Mouse (Mus musculus): ENCODE results near the gene Rbpj. TPM values are rescaled to one million over a fixed set of nuclear protein-coding genes. Genes with fewer than 3 reads are reported as not detected.
A peak's percentile ranks its signal among the peaks of the same experiment; 100 is the strongest.

Rbpj gene
- polyA plus RNA-seq, 1 experiment from 2014 or later: 67.9 TPM

DNA sequence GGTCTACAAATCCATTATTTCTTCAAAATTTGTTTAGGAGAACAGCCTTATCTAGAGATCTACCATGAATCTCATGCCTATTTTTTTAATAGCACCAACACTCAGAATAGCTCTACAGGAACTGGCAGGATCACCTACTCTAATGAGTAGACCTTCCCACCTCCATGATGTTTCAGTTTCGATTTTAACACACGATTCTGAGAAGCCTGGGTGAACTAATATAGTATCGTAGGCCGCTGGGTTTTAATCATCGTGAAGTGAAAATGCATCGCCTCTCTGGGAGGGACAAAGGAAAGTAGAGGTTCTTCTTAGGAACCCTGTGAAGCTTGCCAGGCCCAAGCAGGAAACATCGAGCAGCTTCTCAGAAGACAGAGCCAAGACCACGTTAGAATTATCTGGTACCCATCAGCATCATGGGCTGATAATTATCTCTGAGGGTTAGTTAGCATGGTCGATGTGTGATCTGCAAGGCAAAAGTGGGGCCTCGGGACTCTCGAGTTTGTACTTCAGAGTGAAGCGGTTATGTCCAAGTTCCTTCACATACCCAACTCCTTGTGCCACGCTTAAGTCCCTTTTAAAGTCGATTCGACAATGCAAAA is 100.6 kb downstream of the Rbpj start:
- Histone ChIP-seq H3K27ac (no peak overlapping the region), H3K4me1 (no peaks in the 10 kb centered on the region), H3K9me3 (no peaks in the 10 kb centered on the region), H3K27me3 (no peaks in the 10 kb centered on the region), H3K4me2 (no peak overlapping the region), H3K9ac (no peak overlapping the region), H3K4me3 (replicated peaks) (no peak overlapping the region), H3K36me3 (replicated peaks) (no peaks in the 10 kb centered on the region)
- ATAC-seq (ENCODE audit: low FRiP score): no peak
- 92% methylated on average over 15 of the region's 15 CpGs for WGBS

GRCm38 (mm10) chr5:53572496-53572895 is 106.5 kb downstream of the Rbpj start:
- no peak for ATAC-seq (ENCODE audit: low FRiP score)
- Histone ChIP-seq H3K4me2 (no peak overlapping the region), H3K9me3 (no peaks in the 10 kb centered on the region), H3K9ac (no peak overlapping the region), H3K4me1 (peaks cover 4% of the 10 kb centered on the region; the same call in 1 of the 2 replicates), H3K27ac (no peak overlapping the region), H3K27me3 (no peaks in the 10 kb centered on the region), H3K36me3 (replicated peaks) (no peaks in the 10 kb centered on the region), H3K4me3 (replicated peaks) (no peak overlapping the region)
- 83% methylated on average over 5 of the region's 5 CpGs for WGBS

DNA sequence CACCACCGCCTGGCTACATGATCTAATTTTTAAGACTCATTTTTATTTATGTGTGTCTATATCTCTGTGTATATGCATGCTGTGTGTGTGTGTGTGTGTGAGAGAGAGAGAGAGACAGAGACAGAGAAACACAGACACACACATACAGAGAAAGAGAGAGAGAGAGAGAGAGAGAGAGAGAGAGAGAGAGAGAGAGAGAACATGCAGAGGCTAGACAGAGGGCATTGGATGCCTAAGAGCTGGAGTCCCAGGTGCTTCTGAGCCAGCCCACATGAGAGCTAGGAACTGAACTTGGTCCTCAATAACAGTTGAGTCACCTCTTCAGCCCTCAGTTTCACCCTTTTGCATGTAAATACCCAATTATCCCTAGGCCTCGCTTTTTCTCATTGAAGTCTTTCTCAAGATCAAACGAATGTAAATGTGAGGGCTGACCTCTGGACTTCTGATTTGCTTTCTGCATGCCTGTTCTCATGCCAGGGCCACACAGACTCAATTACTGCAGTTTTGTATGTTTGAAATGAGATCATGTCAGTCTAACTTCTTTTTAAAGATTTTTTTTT is 109.0 kb downstream of the Rbpj start:
- ATAC-seq (ENCODE audit: low FRiP score): no peak
- H3K9me3 ChIP-seq: no peaks in the 10 kb centered on the region
- 45% methylated on average over 3 of the region's 3 CpGs for WGBS

GRCm38 (mm10) chr5:53577272-53577889 is 111.4 kb downstream of the Rbpj start:
- no peaks in the 10 kb centered on the region; the same call in 1 of the 2 replicates for H3K27me3 ChIP-seq
- WGBS: 83% methylated on average over 10 of the region's 10 CpGs
- ATAC-seq (ENCODE audit: low FRiP score): no peak
- no peak overlapping the region for H3K4me2 ChIP-seq
- H3K9ac ChIP-seq: no peak overlapping the region
- H3K36me3 ChIP-seq (replicated peaks): no peaks in the 10 kb centered on the region
- no peak overlapping the region for H3K27ac ChIP-seq
- peaks cover 4% of the 10 kb centered on the region; the same call in 1 of the 2 replicates for H3K4me1 ChIP-seq
- H3K9me3 ChIP-seq: no peaks in the 10 kb centered on the region
- no peak overlapping the region for H3K4me3 ChIP-seq (replicated peaks)

More for the DNA sequence above, 109.0 kb downstream of the Rbpj start:
- H3K4me1 ChIP-seq: peaks cover 4% of the 10 kb centered on the region; the same call in 1 of the 2 replicates
- H3K9ac ChIP-seq: no peak overlapping the region
- H3K27ac ChIP-seq: no peak overlapping the region
- H3K4me3 ChIP-seq (replicated peaks): no peak overlapping the region
- no peaks in the 10 kb centered on the region for H3K27me3 ChIP-seq
- no peak overlapping the region for H3K4me2 ChIP-seq
- no peaks in the 10 kb centered on the region for H3K36me3 ChIP-seq (replicated peaks)

- no peaks in the 10 kb centered on the region; the same call in 1 of the 2 replicates for H3K27me3 ChIP-seq
- ATAC-seq (ENCODE audit: low FRiP score): no peak
- 91% methylated on average over 9 of the region's 9 CpGs for WGBS
Observed at GRCm38 (mm10) chr5:53584069-53584767, 118.3 kb downstream of the Rbpj start.

DNA sequence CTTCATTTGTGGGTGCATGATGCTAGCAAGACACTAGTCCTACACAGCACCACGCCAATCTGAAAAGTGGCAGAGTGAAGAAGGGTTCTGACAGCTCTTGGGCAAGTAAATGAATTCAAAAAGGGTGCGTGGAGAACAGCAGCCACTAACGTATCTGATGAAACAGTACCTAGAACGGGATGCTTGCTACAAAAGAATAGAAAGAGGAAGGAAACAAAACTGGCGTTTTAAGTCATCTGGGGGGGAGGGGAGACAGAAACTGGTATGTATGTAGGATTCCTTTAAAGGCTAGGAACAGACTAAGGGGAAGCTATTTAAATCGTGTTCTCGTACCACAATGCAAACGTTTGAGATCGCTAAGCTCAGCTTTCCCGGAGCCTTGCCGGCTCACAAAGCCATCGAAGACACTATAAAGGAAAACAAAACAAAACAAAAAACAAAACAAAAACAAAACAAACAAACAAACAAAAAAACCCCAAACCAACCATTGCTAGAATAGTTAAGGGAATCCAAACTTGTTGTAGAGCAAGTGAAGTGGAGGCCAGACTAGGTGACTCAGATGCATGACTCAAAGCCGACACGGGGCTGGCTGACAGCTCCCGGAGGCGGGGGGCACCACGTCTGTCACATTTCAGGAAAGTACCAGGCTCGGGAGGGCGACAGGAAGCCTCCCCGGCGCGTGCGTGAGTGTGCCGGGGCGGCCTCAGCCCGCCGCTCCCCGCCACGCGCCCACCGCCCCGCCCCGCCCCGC is 122.6 kb downstream of the Rbpj start:
- ATAC-seq (ENCODE audit: low FRiP score): no peak
- no peaks in the 10 kb centered on the region for H3K27me3 ChIP-seq
- 1% methylated on average over 31 of the region's 34 CpGs for WGBS

More at GRCm38 (mm10) chr5:53584069-53584767, 118.3 kb downstream of the Rbpj start:
- no peak overlapping the region for H3K9ac ChIP-seq
- H3K4me3 ChIP-seq (replicated peaks): no peak overlapping the region
- no peak overlapping the region for H3K27ac ChIP-seq
- no peak overlapping the region for H3K4me2 ChIP-seq
- peaks cover 4% of the 10 kb centered on the region for H3K4me1 ChIP-seq
- no peaks in the 10 kb centered on the region for H3K9me3 ChIP-seq
- H3K36me3 ChIP-seq (replicated peaks): no peaks in the 10 kb centered on the region

GRCm38 (mm10) chr5:53589172-53589960 is 123.4 kb downstream of the Rbpj start:
- H3K4me2 ChIP-seq: peak overlapping the region; percentile 87
- peaks cover 28% of the 10 kb centered on the region for H3K4me1 ChIP-seq
- H3K9me3 ChIP-seq: no peaks in the 10 kb centered on the region
- H3K9ac ChIP-seq: peak overlapping the region; percentile 90
- peak overlapping the region; percentile 92 for H3K4me3 ChIP-seq (replicated peaks)
- peak; percentile 88 for ATAC-seq (ENCODE audit: low FRiP score)
- no peaks in the 10 kb centered on the region for H3K36me3 ChIP-seq (replicated peaks)
- no peaks in the 10 kb centered on the region for H3K27me3 ChIP-seq
- under 1% methylated on average over 66 of the region's 72 CpGs for WGBS
- peak overlapping the region; percentile 99 for H3K27ac ChIP-seq

More for the DNA sequence above, 122.6 kb downstream of the Rbpj start:
- H3K36me3 ChIP-seq (replicated peaks): no peaks in the 10 kb centered on the region
- peaks cover 23% of the 10 kb centered on the region for H3K4me1 ChIP-seq
- peak overlapping the region; percentile 85 for H3K27ac ChIP-seq
- H3K9ac ChIP-seq: peak overlapping the region; percentile 90
- no peaks in the 10 kb centered on the region for H3K9me3 ChIP-seq
- H3K4me2 ChIP-seq: peak overlapping the region; percentile 87
- H3K4me3 ChIP-seq (replicated peaks): peak overlapping the region; percentile 92

GRCm38 (mm10) chr5:53590179-53590765 is 124.3 kb downstream of the Rbpj start:
- ATAC-seq (ENCODE audit: low FRiP score): peak; percentile 88
- Histone ChIP-seq H3K9me3 (no peaks in the 10 kb centered on the region), H3K27ac (peak overlapping the region; percentile 99), H3K36me3 (replicated peaks) (no peaks in the 10 kb centered on the region), H3K4me2 (peak overlapping the region; percentile 87), H3K9ac (peak overlapping the region; percentile 90), H3K4me3 (replicated peaks) (peak overlapping the region; percentile 92), H3K27me3 (no peaks in the 10 kb centered on the region), H3K4me1 (peaks cover 30% of the 10 kb centered on the region)
- WGBS: 1% methylated on average over 57 of the region's 59 CpGs

- Histone ChIP-seq H3K4me3 (replicated peaks) (peak overlapping the region; percentile 92), H3K27ac (peak overlapping the region; percentile 99), H3K36me3 (replicated peaks) (no peaks in the 10 kb centered on the region), H3K27me3 (no peaks in the 10 kb centered on the region), H3K9me3 (no peaks in the 10 kb centered on the region), H3K4me2 (peak overlapping the region; percentile 80), H3K9ac (peak overlapping the region; percentile 90), H3K4me1 (peaks cover 34% of the 10 kb centered on the region)
- under 1% methylated on average over 30 of the region's 67 CpGs for WGBS
- ATAC-seq (ENCODE audit: low FRiP score): peak; percentile 17
Observed at GRCm38 (mm10) chr5:53590875-53591682, 125.1 kb downstream of the Rbpj start.

GRCm38 (mm10) chr5:53591683-53592050 is 125.7 kb downstream of the Rbpj start:
- H3K9ac ChIP-seq: peak overlapping the region; percentile 90
- H3K9me3 ChIP-seq: no peaks in the 10 kb centered on the region
- peak overlapping the region; percentile 99 for H3K27ac ChIP-seq
- no peaks in the 10 kb centered on the region for H3K36me3 ChIP-seq (replicated peaks)
- H3K4me3 ChIP-seq (replicated peaks): peak overlapping the region; percentile 92
- ATAC-seq (ENCODE audit: low FRiP score): no peak
- H3K27me3 ChIP-seq: no peaks in the 10 kb centered on the region
- H3K4me2 ChIP-seq: peak overlapping the region; percentile 80
- WGBS: under 1% methylated on average over 8 of the region's 8 CpGs
- H3K4me1 ChIP-seq: peaks cover 34% of the 10 kb centered on the region

All from forebrain, embryonic 12.5 days (tissue).